Mouse (Mus musculus): ENCODE data around the gene Sipa1l2.

Gene Sipa1l2

GRCm38 (mm10) chr8:125569533-125570365 is at the start of gene Sipa1l2:
Sipa1l2 (minus strand) TSS chr8:125569808.
- DNase-seq = peak; percentile 95 to 97

DNA sequence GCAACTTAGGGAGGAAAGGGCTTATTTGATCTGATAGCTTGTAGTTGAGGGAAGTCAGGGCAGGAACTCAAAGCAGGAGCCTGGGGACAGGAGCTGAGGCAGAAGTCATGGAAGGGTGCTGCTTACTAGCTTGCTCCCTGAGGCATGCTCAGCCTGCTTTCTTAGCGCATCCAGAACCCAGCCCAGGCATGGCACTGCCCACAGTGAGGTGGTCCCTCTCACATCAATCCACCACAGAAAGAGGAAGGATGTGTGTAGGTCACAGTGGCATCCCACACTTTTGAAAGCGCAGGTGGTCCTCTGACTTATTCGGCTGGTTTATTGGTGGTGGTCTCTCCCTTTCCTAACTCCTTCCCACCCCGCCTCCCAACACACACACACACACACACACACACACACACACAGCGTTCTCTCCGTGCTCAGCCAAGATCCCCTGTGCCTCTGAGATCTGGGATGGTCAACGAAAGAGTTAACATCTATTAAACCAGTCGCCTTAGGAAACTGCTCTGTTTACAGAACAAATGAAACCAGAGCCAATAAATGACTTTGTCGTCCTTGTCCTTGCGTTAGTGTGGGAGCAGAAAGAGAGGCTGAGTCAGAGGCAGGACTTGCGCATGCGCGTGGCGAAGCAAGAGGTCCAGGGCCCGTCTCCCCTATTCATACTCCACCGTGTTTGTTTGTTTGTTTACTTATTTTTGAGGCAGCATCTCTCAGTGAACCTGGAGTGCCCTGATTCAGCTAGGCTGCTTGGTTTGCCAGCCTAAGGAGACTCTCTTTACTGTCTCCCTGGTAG is 49.1 kb upstream of the Sipa1l2 start:
- DNase-seq = no peak

DNA sequence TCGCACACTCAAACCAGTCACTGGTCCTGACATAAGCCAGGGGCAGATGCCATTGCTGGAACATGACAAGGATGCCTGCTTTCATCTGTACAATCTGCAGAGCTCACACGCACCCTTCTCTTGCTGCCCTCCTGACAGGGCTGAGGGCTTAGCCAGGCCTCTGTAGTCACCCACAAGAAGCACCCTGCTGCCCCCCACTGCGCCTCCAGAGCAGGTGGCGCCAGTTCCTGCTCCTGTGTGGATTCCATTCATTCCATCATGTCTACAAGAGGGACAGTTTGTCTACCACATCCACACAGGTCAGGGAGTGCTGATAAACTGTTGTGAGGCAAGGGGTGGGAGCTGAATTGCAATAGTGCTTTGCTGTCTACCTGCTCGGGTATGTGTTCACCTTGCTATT is 47.3 kb upstream of the Sipa1l2 start:
- DNase-seq = no peak

DNA sequence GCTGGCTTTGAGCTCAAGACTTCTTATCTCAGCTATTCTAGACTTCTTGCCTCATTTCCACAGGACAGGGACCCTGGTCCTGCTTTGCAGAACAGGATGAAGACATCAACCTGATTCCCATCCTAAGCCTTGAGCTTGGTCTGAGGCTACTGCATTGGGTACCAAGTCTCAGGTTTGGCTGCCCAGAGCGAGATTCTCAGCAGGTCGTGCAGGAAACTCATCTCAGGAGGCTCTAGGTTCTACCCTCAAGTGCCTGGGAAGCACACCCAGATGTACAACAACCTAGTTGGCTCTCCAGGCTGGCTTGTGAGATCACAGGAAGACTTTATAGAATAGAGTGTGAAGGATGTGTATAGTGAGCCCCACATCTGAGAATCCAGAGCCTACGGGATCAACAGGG is 46.4 kb upstream of the Sipa1l2 start:
- DNase-seq = no peak

GRCm38 (mm10) chr8:125613552-125613951 is 43.9 kb upstream of the Sipa1l2 start:
- no peak for DNase-seq

DNA sequence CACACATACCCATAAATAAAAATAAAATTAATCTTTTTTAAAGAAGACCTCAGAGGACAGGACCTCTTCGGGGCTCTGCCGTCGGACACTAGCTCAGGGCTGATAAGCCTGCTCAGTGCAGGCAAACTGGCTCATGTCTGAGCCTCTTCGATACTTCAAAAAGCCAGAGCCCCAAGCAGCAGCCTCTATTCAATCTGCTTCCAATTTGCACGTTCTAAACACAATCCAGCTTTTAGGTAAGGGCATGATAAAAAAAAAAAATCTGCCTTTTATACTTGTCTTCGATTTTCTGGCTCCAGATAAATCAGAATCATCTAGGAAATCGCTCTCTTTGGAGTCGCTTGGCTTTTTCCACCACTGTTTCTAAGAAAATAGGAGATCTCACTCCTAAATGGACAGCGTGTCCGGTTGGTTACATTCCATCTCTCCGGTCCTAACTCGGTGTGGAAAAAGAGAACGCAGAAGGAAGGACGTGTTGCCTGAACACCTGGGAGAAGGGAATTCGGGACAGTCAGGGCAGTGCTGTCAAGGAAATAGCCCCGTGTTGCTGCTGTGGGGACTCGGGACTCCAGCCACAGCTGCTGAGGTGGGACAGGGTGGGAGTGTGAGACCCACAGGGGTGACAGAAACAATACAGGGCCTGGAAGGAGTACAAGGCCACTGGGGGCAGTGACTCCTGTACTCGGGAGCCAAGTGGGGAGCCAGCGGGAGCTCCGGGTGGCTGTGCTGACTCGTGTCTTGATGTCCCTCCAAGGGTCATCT is 42.4 kb upstream of the Sipa1l2 start:
- DNase-seq = no peak

DNA sequence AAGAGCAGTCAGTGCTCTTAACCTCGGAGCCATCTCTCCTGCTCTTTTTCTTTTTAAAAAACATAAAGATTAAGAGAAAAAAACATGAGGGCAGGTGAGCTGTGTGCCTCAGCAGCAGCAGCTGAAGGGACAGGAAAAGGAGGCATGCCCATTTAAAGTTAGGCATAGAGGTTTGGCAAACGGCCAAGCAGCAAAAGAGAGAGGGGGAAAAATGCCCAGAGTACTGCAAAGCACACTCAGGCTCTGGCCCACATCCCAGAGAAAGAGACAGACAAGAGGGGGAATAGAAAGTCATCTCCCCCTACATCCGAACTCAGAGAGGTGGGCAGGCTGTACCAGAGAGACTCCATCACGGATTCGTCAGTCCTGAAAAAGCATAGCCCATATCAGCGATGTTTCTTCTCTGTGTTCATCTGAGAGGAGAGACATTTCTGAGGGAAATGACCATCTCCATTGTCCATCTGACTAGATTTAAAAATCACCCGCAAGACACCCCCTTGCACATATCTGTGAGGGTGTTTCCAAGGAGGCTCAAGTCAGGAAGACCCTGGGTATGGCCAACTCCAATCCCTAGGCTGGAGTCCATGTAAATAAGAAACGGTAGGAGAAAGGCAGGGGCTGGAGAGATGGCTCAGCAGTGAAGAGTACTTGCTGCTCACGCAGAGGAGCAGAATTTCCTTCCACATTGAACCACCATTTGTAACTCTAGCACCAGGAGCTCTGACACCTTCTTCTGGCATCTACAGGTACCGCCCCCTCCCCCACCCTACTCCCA is 41.6 kb upstream of the Sipa1l2 start:
- DNase-seq = no peak

DNA sequence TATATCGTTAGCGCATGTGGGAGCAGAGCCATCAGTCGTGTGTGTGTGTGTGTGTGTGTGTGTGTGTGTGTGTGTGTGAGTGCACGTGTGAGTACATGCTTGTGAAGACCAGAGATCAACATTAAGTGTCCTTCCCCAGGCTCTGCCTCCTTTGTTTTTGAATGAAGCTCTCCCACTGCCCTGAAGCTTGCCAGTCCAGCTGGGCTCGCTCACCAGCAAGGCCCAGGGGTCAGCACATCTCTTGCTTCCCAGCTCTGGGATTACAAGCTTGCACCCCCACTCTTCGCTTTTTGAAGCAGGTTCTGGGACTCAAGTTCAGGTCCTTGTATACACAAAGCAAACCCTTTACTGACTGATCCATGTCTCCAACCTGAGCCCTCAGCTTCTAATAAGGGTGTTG is 40.1 kb upstream of the Sipa1l2 start:
- DNase-seq = no peak

- DNase-seq = no peak
These were observed 38.2 kb upstream of the Sipa1l2 start for GRCm38 (mm10) chr8:125607714-125608223.

GRCm38 (mm10) chr8:125606937-125607336 is 37.3 kb upstream of the Sipa1l2 start:
- no peak for DNase-seq

DNA sequence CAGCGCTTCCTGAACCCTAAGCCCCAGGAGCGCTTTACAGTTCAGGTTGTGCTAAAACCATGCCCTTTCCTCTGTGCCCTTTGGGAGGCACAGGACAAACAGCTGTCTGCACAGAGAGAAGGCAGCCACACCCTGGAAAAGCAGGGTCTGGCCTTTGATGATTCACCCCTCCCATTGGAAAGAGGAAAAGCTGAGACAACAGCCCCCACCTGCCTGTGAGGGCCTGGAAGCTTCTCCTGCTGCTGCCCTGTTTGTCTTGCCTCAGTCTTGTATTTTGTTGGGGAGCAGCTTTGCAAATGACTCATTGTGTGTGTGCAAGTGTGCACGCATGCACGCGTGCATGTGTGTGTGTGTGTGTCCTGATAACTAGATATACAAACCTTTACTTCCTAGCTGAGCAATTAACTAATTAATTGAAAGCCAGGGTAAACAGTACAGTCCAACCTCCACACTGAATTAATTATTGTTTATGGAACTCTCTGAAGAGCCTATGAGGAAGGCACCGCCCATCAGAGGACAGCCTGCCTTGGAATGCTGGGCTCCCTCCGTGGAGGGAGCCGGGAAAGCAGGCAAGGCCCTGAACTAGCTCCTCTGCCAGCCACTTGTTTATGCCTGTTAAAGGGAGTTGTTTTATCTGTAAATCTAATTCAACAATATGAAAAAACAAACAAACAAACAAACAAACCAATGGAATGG is 35.4 kb upstream of the Sipa1l2 start:
- no peak for DNase-seq

DNA sequence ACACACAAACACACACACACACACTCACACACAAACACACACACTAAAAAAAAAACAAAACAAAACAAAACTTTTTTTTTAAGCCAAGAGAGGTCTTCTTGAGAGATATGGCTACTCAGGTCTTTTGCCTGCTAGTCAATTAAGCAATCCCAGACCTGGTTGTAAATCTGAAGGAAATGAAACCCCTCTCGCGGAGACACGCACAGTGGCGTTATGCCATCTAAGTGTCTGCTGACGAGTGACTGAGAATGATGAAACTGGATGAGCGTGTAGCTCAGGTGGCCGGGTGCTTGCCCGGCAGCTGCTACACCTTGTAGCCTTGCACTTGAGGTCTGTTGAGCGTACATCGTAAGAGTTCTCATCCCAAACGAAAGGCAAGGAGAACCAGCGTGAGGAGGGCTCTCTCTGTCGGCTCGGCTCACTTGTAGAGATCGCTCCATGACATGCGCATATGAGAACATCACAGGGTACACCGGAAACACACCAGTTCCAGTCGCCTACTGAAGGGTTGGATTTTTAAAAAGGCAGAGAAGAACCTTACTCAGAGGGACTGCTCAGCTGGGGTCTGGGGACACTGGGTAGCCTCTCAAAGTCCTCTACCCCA is 34.7 kb upstream of the Sipa1l2 start:
- DNase-seq = no peak

- DNase-seq = no peak
These were observed 33.8 kb upstream of the Sipa1l2 start for GRCm38 (mm10) chr8:125603312-125603840.

DNA sequence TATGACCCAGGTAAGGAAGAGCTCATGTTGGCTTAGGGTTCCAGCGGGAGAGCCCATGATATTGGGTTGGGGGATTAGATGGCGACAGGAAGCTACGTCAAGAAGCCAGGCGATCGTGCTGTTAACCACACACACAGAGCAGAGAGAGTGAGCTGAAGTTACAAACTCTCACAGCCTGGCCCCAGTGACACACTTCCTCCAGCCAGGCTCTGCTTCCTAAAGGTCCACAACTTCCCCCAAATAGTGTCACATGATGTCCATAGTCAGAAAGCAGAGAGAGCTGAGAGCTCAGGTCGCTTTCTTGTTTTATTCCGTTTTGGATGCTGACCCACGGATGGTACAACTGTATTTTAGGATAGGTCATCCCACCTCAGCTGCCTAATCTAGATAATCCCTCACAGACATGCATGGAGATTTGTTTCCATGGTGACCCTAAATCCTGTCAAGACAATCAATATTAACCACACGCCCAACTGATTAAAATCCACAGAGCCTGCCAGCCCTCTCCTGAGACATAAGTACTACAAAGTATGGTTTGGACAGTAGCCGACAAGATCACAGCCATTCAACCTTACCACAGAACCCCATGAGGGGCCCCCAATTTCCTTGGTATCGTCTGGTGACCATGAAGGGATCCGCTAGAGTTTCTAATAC is 30.6 kb upstream of the Sipa1l2 start:
- DNase-seq = no peak

DNA sequence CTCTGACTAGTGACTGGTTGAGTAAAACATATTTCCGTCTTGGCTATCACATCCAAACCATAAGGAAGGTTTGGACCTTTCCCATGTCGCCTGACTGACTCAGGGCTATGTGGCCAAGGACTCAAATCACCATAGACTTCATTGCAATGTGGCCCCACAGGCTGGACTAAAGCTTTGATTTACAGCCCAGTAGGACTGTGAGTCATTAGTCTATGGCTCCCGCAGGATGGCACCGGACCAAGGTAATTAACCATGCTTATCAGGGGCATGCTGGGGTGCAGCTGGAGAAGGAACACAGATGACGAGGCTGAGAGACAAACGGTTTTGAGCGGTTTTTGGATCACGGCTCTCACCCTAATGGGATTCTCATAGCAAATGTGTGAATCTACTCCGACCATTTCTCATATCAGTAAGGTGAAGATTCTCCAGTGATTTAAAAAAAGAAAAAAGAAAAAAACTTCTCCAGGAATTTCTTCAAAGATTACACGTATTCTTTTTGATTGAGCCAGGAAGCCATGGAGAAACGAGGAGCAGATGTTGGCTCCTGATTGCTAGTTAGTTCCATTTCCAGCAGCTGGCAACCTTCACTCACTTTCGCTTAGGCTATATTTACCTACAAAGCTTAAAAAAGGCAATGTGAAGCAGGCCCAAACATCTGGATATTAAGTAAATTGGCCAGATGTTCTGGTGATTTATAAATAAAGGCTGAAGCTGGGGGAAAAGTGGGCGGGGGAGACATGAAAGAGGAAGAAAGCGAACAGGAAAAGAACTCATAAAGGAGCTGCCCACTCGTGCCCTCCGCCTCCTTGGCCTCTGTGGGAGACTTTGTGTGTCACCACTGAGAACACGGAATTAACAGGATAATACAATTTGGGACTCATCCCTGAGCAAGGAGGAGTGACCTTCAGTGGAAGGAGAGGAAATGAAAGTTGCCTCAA is 26.2 kb upstream of the Sipa1l2 start:
- DNase-seq = no peak

- DNase-seq = no peak
These were observed 20.8 kb upstream of the Sipa1l2 start for GRCm38 (mm10) chr8:125590363-125590762.

- no peak for DNase-seq
These were observed 17.0 kb upstream of the Sipa1l2 start for GRCm38 (mm10) chr8:125586587-125586986.

DNA sequence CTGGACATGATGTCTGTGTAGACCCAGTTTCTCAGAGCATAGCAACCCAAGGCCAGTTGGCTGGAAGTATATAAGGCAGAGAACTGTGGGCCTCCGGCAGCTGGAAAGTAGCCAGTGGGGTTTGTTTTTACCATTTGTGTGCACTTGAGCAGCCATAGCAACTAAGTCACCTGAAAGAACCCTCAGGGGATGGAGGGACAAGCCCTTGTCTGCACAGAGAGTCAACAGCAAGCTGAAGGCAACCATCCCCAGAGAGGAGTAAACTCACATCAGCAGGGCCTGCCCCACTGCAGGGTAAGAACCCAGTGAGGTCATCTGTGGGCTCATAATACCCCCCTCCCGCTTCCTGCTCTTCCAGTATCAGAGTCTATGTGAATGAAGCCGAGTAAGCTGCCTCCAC is 14.7 kb upstream of the Sipa1l2 start:
- no peak for DNase-seq

GRCm38 (mm10) chr8:125580426-125580825 is 10.8 kb upstream of the Sipa1l2 start:
- no peak for DNase-seq

Data from kidney, adult 8-10 months (tissue).